Mouse (Mus musculus): ENCODE measurements around the gene Apoc3.

Gene Apoc3

GRCm38 (mm10) chr9:46196699-46197169 lies 38.7 kb downstream of the Apoc3 start:
- DNase-seq (ENCODE audit: low read depth, low spot score), result no peak

- DNase-seq (ENCODE audit: low read depth, low spot score), result no peak
These were observed 40.6 kb downstream of the Apoc3 start for GRCm38 (mm10) chr9:46194809-46195208.

- DNase-seq (ENCODE audit: low read depth, low spot score), result no peak
These were observed 42.8 kb downstream of the Apoc3 start for GRCm38 (mm10) chr9:46192642-46193041.

- DNase-seq (ENCODE audit: low read depth, low spot score), result peak; percentile 77
These were observed 43.8 kb downstream of the Apoc3 start for GRCm38 (mm10) chr9:46191644-46192043.

- DNase-seq (ENCODE audit: low read depth, low spot score), result no peak
These were observed 44.2 kb downstream of the Apoc3 start for GRCm38 (mm10) chr9:46191234-46191633.

- DNase-seq (ENCODE audit: low read depth, low spot score), result no peak
These were observed 46.1 kb downstream of the Apoc3 start for GRCm38 (mm10) chr9:46189381-46189780.

GRCm38 (mm10) chr9:46188956-46189355 lies 46.5 kb downstream of the Apoc3 start:
- DNase-seq (ENCODE audit: low read depth, low spot score), result no peak

- peak; percentile 91 for DNase-seq (ENCODE audit: low read depth, low spot score)
These were observed 47.1 kb downstream of the Apoc3 start for GRCm38 (mm10) chr9:46188370-46188769.

- DNase-seq (ENCODE audit: low read depth, low spot score), result peak; percentile 28
These were observed 49.0 kb downstream of the Apoc3 start for GRCm38 (mm10) chr9:46186387-46186786.

- DNase-seq (ENCODE audit: low read depth, low spot score), result peak; percentile 78
These were observed 50.2 kb downstream of the Apoc3 start for GRCm38 (mm10) chr9:46185191-46185590.

GRCm38 (mm10) chr9:46184542-46184941 lies 50.9 kb downstream of the Apoc3 start:
- DNase-seq (ENCODE audit: low read depth, low spot score), result peak; percentile 32
